Mouse (Mus musculus): Measurements from ENCODE around the gene Rbm28. TPM values are rescaled to one million over a fixed set of nuclear protein-coding genes. Genes with fewer than 3 reads are reported as not detected.

The Rbm28 gene
- 10 to 100 TPM; 57.4 to 62.9 TPM for polyA plus RNA-seq (2017; shearing (Covaris generic))

DNA sequence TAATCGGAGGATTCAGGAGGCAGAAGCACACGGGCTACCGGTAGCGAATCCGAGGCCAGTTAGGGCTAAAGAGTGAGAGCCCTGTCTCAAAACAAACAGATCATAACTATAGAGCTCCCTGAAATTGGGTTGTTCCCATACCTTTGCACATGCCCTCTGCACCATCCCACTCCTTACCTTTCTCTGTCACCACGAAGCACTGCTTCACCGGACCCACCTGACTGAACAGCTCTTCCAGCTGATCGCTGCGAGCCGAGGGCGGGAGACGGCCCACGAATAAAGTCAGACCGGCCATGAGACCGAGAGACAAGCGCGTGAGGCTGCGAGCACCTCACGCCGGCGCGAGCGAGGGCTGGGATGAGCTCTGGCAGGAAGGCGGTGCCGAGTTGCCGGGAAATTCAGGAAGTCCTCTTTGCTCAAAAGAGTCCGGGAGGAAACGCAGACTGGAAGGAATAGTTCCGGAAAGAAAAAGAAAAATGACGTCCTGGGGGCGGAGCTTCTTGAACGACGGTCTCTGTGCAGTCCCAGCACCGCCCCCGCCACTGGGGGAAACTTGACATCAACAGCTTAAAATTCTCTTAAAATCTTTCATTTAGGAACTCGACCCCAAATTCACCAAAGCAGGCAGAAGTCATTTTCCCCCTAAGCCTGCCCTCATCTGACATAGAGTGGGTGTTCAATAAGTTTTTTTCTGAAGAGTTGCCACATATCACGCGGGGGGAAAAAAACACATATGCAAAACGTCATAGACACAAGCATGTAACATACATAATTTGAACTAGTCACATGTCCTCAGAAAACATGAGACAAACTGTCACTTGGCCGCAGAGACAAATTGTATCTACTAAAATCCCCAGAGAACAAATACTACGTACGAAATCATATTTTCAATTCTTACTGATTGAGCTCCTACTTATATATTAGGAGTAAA is at the start of gene Rbm28:
Rbm28 (minus strand) TSS at position 693 of the 931 bp plus-strand sequence.

DNA sequence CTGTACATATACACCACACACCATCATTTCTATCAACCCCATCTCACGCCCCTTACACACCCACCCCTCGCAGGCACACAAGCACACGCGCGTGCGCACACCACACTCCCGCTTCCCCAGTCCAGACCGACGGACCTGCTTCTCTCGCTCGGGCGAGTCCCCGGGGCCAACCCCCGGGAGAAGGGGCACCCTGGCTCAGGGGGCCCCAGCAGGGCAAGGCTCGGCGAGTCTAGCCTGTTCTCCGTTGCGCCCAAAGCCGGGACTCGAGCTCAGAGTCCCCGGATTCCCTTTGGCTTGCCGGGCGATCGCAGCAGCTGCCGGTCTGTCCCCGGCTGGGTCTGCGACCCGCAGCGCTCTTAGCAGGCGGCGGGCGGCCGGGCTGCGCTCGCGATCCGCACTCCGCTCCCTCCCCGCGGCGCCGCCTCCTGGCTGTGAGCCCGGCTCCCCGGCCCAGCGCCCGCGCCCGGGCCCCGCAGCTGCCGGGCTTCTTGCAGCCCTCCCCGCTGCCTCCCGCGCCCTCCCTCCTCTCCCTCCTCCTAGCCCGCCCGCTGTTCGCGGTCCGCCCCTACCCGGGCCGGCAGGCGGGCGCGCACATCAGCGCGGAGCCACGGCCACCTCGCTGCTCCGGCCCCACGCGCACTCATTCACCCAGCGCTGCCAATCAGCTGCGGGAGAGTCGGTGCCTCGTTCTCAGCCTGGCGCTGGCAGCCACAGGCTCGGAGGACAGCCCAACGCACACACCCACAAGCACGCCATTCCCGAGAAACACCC is 14.3 kb upstream of the Rbm28 start, which contains the start of gene Prrt4:
Prrt4 (minus strand) TSS at position 697 of the 771 bp plus-strand sequence.

Other genes with a start within 250 kb of the Rbm28 start
- gene Lep, start 104.8 kb downstream of the Rbm28 start, polyA plus RNA-seq (2017; shearing (Covaris generic)) = 1 to 10 TPM in 1 of 2 experiments, under 1 TPM in 1; 0.16 to 2.7 TPM
- under 1 TPM; 0.22 to 0.34 TPM for gene Prrt4, start 14.6 kb upstream of the Rbm28 start, polyA plus RNA-seq (2017; shearing (Covaris generic))
- 100 to 1,000 TPM in 1 of 2 experiments, 10 to 100 TPM in 1; 68.5 to 112 TPM for gene Impdh1, start 51.4 kb upstream of the Rbm28 start, polyA plus RNA-seq (2017; shearing (Covaris generic))
- gene Hilpda, start 107.5 kb upstream of the Rbm28 start, polyA plus RNA-seq (2017; shearing (Covaris generic)) = 10 to 100 TPM; 30.8 to 33.0 TPM
- gene Fam71f2, start 114.6 kb upstream of the Rbm28 start, polyA plus RNA-seq (2017; shearing (Covaris generic)) = 1 to 10 TPM in 1 of 2 experiments, not detected in 1; 2.7 TPM
- not detected for gene Fam71f1, start 154.1 kb upstream of the Rbm28 start, polyA plus RNA-seq (2017; shearing (Covaris generic))
- gene Calu, start 183.1 kb upstream of the Rbm28 start, polyA plus RNA-seq (2017; shearing (Covaris generic)) = 100 to 1,000 TPM in 1 of 2 experiments, 10 to 100 TPM in 1; 83.5 to 120 TPM
- gene Opn1sw, start 223.5 kb upstream of the Rbm28 start, polyA plus RNA-seq (2017; shearing (Covaris generic)) = 1 to 10 TPM in 1 of 2 experiments, under 1 TPM in 1; 0.10 to 1.1 TPM
- gene Ccdc136, start 231.3 kb upstream of the Rbm28 start, polyA plus RNA-seq (2017; shearing (Covaris generic)) = 1 to 10 TPM; 2.0 to 5.2 TPM

All from inflammation-experienced regulatory T-cells (primary cell).